Mouse (Mus musculus) yolk sac, embryonic 10.5 days (tissue): ENCODE data around the gene C1qtnf1.
"Not testable (repeated sequence)": the region's sequence is repeated elsewhere in the genome, so short reads cannot be mapped to it uniquely, and the experiment has no call there.

Experiments used
- DNase-seq: peaks from one replicate; pipeline ENCODE4 v3.0.0-alpha.2; 2017; ENCODE audit warnings: low spot score

Gene C1qtnf1

DNA sequence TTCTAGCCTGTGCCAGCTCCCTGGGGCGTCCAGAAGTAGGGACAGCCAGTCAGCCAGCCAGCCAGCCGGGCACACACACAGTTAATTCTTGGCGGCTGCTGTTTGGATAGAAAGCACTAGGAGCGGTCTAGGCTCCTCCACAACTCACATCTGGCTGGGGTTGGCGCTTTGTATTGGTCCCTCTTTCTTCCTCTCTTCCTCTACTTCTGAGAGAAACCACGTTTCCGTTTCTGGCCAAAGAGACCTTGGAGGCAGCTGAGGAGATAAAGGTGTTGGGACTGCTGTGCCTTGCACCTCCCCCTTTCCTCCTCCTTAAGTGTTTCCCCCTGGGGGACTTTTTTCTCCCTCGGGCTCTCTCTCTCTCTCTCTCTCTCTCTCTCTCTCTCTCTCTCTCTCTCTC is at the start of gene C1qtnf1:
Gene C1qtnf1, plus strand, starts transcription at position 218 of the 400 bp plus-strand sequence.
- DNase-seq = no peak

DNA sequence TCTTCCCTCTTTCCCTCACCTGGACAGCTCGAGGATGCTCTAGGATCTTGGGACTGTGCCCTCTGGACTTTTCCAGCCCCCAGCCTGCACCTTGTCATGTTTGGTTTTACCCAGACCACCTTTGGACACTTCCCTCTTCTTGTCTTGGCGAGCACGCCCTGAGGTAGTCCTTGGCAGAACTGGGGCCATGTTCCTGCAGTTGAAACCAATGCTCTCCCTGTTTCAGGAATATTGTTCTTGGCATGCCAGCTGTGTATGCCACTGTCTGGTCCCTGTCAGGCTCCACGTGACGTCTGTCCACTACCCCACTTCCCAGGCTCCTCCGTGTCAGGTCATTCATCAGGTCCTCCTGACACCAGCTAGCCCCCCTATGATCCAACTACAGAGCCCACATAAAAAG is 49.3 kb upstream of the C1qtnf1 start:
- no peak for DNase-seq

DNA sequence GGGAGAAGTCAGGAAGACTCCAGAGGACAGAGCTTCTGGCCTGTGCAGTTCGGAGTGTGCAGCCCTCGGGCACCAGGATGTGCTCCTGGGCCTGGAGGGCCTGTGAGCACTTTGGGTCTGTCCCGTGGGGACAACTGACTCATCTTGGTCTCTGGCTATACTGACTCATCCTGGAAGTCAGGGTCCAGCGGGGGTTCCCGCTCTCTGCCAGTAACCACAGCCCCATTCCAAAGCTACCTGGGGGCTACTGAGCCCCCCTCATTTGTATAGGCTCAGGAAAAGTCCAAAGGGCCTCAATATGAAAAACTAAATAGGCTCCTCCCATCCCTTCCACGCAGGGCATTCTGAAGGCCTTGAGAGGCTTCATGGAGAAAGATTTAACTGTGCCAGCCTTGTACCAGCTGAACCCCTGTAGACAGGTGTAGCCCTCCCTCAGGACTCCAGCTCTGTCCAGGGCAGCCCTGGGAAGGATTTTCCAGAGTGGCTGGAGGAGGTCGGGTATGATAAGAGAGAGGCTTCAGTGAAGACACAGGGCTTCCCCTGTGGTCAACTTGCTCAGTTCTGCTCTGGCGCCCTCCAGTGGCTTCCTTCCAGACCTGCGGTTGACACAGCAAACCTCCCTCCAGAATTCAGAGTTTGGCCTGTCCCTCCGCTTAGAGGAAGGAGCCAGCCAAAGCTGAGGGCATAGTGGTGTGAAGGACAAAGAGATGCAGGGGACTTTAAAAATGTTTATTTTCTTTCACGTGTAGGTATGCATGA is 48.6 kb upstream of the C1qtnf1 start:
- DNase-seq = peak; percentile 50

DNA sequence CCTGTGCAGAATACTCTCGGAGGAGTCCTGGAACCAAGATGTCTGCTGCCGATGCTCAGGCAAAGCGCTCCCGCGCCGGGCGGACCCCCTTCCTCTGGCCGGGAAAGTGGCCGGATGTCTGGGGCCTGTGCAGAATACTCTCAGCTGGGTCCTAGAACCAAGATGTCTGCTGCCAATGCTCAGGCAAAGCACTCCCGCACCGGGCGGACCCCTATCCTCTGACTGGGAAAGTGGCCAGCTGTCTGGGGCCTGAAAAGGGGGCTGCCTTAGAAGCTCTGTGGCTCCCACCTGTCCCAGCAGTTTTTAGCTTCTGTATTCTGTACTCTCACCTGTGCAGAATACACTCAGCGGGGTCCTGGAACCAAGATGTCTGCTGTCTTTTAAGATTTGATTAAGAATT is 40.2 kb upstream of the C1qtnf1 start:
- not testable (repeated sequence) for DNase-seq

DNA sequence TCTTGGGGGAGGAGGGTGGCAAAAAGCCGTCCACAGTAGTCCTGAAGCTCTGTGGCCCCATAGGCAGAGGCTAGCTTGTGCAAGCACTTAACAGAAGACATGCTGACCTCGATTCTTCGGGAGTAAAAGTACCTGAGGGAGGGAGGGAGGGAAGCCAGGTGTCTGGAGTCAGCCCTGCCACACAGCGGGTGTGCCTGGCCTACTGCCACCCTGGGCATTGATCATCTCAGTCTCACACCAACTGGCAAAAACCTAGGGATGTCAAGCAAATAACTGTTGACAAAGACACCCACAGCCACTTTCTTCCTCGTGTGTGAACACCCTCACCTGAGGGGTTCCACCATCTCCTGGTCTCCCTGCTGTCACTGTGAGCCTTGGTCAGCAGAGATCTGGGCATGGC is 34.0 kb upstream of the C1qtnf1 start:
- no peak for DNase-seq

DNA sequence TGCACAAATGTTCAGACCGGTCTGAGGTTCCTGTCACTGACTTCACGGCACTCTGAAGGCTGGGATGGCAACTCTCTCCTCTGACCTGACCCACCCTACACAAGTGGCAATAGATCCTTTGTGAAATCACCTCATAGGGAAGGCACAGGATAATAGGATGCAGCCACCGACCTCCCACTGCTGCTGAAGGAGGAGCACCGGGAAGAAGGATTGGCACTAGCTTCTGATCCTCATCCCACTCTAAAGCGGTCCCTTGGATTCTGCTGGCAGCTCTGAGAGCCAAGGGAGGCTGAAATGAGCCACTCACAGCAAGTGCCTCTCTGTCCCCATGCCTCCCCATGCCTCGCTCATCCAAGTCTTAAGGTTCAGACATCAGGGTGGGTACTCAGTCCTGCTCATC is 33.5 kb upstream of the C1qtnf1 start:
- DNase-seq = no peak

DNA sequence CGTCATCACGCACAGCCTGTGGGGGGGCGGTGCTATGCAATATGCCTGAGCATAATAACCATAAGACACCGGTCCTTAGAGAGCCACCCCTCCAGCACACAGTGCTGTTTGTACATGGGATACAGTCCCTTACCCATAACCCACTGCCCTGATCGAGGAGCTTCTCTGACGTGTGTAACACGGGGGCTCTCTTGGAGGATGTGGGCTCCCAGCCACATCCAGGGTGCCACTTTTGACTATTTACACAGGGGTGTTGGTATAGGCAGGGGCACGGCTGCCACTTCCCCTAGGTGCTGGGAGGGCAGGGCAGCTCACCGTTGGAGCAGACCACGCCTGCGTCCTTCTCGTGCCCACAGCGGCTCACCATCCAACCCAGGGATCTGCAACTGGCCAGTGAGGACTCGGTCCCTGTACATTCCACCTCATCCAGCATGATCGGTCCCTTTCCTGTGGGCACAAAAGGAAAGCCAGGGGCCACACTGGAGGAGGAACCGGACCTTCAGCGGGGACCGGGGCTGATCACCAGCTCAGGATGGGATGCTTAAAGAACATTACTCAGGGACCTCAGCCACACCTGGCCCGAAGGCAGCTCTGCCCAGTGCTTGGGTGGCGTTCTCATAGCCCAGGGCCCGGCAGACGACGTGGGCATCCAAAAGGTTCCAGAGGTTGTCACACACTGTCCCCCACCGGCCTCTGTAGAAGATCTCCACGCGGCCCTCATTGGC is 30.0 kb upstream of the C1qtnf1 start:
- DNase-seq = no peak

DNA sequence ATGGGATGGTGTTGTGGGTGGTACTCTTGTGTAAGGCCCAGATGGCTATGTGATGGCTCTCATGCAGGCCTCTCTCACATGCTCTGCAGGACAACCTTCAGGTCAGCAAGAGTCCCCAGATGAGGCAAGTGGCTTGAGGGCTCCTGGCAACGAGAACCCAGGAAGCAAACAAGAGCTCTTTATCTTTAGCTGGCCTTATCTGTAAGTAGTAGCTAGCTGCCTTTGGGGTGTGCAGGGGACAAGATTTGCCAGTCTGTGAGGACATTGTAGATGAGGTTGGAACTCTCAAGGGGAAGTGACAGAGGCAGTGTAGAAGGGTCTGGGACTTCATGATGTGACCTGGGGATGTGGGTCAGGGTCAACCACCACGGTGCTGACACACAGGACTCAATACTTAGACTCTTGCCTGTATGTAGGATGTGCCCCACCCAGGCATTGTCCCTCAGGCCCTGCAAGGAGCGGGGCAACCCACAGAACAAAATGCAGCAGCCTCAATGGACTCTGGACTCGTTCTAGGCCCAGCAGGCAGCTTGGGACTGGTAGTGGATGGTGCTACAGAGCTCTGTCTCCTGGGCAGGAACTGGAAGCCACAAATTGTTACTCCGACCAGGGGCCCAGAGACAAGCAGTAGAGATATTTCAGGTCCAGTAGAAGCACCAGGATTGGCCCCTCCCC is 28.0 kb upstream of the C1qtnf1 start:
- DNase-seq = no peak

DNA sequence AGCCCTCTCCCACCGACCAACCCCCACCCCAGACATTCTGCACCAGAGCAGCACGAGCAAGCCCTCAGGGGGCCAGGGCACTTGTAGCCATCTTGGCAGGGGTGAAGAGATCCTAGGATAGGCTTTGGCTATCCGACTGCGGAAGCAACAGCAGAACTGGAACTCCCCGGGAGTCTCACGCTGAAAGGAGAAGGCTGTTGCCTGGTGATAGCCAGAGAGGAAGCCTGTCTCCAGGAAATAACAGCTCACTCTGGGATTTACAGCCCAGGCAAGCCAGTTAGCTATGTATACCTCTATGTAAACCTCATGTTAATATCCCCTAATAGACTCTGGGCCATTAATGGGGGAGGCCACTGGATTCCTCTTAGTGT is 27.5 kb upstream of the C1qtnf1 start:
- no peak for DNase-seq

DNA sequence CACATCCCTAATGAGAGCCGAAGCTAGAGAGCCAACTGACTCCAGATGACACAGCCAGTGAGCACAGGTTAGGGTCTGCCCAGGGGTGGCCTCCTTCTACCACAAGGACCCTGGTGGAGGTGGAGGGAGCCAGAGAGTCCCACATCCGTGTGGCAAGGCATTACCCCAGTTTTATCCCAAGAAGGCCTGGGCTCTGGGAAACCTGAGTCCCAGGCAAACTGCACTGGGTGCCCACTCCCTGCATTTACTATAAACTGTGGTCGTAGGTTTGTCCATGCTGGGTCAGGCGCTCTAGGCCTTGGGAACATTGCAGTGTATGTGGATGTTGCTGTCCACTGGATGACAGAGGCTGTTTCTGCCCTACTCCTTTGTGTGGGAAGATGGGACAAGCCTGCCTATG is 26.8 kb upstream of the C1qtnf1 start:
- DNase-seq = no peak

DNA sequence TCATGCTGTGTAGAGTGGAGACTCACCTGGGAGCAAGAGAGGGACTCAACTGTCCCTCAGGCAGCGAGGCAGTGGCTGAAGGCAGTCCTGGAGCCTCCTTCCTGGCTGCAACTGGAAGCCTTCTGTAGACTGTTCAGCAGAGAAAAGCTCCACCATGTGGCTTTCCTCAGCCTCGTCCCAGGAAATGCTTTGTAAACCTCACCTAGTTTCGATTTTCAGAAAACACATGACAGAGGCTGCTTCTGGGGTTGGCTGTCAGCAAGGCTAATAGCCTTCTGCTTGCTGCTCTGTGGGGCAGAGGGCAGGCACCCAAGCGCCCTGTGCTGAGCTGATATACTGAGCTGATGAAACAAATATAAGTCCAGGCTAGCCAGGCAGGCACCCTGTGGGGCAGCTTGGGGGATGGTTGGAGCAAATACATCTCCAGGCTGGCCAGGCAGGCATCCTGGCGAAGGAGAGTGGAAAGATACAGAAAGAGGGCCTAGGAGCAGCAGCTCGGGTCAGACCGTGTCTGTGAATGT is 26.2 kb upstream of the C1qtnf1 start, which contains the start of gene Lgals3bp:
Gene Lgals3bp, minus strand, starts transcription at position 333 of the 521 bp plus-strand sequence.
- DNase-seq = peak; percentile 48

DNA sequence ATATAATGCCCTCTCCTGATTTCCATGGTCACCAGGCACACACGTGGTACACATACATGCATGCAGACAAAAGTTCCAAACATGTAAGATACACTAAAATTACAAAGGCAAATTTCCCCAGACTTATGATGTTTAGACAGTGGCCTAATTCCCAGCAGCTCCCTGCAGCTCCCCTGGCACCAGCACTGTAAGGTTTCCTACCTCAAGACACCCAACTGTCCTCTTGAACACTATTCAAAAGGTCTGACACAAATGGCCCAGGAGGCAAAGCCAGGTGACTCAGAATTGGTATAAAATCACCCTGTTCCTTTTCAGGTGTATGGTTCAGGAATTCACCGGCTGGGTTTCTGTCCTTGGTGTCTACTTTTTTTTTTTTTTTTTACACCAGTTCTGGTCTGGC is 24.8 kb upstream of the C1qtnf1 start:
- no peak for DNase-seq

DNA sequence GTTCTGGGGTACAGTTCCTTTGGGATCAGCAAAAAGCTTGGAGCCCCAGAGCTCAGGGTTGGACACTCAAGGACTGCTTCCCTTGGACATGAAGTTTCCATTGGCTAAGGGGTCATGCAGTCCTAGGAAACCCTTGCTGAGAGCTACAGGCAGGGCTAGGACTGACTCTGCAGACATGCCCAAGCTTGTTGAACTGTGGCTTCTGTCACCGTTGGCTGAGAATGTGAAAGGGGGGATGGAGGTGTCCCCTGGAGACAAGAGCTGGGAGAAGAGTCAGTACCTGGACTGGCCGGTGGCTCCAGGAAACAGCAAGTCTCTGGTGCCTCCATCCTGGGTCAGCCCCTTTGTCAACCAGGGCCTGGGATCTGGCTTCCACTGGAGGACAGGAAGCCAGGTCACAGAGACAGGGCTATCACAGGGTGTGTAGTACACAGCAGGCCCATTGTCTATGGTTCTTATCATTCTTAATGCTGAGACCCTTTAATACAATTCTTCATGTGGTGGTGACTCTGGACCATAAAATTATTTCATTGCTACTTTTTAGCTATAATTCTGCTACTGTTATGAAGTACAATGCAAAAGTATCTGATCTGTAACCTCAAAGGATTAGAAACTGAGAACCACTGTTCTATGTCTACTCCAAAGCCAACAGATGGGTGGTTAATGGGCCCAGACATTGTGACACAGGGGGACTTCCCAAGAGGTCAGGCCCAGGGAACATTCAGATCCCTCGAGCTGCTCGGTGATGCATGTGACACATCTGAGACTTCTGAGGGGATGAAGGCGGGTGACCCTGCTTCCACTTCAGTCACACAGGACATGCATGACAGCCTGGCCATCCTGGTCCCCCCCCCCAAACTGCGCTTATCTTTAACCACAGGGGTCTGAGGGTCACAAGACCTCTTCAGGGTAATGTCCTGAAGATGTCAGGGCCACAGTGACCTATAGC is 23.8 kb upstream of the C1qtnf1 start:
- DNase-seq = no peak

DNA sequence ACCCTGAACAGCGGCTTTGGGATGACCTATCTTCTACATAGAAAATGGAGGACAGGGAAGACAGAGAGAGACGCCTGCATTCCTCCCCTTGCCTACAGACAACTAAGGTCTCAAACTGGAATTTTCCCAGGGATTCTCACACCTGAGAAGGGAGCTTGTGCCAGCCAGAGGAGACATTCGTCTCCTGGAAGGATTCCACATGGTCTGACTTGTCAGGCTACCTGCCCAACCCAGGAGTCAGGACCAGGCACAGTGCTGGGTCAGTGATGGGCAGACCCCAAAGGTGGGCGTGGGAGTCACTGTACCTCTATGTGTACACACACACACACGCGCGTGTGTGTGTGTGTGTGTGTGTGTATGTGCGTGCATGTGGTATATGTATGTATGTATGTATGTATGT is 22.7 kb upstream of the C1qtnf1 start:
- DNase-seq = no peak

DNA sequence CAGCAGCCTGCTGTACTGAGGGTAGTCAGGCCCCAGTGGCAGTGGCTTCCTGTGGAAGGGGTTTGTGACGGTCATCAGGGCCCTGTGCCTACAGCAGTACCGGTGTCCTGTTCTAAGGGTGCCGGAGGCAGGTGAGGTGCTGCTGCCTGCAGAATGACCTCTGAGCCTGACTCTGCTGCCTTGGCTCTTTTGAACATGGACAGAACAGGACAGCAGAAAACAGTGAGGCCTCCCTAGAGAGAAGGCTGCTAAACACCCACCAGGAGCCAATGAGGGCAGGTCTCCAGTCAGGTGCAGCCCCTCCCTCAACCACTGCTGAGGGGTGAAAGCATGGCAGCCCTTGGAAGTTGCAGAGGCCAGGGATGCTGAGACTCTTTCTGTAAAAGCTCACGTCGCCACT is 21.5 kb upstream of the C1qtnf1 start:
- no peak for DNase-seq

DNA sequence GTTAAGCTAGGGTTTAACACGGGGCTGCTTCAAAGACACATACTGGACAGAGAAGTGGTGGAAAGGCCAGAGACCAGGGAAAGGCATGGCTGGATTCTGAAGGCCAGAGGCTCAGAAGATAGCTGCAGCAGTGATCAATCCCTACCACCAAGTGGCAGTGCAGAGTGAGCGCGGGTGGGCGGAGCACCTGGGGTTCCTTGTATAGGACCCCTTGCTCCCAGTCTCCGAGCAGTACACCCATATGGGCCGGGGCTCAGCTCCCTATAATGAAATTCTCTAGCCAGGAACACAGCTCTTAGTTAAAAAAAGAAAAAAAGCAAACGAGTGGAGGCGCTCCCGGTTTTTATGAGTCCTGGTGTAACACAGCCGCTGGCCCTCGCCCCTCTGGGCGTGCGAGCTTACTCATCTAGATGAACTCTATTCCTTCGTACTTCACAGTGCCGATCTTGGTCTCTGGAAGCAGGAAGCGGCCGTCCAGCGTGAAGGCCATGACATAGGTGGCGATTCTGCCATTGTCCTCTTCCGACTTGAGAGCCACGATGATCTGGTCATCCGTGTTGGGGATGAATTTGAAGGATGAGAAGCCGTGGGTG is 20.6 kb upstream of the C1qtnf1 start:
- DNase-seq = no peak

DNA sequence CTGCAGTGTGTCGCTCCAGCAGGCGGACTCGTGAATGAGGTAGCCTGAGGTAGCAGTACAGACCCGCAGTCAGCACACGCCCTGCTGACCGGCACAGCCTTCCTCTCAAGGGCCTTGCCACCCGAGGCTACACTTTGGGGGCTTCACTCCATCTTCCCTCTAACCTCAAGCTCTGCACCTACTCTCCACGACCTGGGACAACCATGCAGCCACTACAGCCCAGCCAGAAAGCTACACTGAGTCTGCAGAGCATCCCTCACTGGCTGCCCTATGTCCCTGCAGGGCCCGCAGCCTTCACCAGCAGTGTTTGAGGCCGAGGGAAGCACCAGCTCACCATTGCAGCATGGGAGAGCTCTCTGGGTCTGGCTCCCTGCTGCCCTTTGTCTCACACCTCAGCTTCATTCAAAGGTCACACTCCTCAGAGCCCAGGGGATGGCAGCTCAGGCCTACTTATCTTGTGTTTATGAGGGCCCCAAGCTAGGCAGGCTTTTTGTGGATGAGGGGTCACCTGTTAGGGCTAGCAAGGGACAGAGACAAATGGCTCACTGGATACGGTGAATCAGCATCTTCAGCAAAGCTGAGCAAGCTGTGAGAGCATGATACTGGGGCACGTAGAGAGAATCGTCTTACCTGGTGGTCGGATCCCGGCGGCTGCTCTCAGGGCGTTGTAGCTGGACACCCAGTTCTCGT is 19.8 kb upstream of the C1qtnf1 start:
- no peak for DNase-seq

DNA sequence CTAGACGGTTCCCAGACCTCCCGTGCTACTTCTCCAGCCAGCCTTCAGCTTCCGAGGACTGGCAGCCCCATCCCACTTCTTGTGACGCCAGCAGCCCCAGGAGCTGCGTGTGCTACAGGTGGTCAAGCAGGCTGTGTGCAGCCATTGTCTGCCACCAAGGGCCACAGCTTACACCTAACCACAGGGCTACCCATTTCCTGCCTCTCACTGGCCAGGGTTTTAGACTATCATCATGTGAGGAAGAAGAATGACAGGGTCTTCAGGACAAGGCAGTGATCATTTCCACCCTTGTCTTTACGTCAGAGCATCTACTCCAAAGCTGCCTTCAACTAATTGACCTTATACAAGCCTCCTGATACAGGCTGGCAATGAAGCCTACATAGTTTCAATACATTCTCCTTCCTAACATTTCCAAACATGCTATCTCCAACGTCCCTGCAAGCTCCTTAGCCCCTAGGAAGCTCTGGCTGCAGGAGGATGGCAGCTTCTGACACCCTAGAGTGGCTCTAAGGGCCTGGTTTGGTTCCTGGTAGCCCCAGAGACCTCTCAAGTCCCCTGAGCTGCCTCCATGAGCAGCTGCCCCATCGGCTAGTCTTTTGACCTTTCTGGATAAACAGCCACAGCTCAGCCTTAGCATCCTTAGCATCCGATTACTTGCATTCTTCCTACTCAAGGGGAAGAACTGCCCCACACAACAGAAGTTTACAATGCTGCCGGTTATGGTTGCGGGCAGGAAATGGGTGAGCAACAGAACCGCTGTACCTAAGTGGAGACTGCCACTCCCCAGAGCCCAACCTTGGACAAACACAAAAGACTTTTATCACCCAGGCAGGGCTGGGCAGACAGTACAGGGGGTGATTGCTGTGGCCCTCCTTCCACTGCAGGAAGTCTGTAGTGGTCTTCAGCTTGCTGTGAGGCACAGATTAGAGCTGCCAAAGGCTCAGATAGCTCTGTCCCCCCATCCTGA is 18.6 kb upstream of the C1qtnf1 start:
- no peak for DNase-seq

DNA sequence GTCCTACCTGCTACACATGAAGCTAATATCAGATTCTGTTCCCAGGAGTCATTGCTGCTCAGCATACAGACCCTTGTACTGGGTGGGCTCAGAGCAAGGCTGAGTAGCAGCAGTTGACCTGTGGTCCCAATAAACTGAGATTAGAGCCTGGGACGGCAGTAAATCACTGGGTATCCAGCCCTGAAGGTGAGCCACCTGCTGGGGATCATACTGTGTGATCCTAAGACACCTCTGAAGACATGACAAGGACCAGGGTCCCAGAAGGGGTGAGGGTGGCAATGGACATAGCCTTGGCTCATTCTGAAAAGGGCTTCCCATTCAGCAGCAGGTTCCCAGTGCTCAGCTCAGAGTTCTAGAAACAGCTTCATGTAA is 17.9 kb upstream of the C1qtnf1 start:
- DNase-seq = no peak

DNA sequence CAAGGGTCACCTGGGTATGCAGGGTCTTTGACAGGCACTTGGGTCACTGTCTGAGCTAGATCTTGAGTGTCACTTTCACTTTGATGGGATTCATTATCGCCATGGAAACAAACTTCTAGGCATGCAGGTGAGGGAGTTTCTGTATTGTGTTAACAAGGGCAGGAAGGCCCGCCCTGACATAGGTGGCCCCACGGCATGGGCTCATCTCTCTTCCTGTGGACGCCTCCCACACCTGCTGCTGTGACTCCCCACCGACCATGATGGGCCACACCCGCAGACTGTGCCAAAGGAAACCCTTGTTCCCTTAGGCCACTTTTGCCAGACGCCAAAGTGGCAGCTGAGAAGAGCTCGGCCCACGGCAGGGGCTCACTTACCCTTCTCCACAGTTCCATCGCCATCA is 17.5 kb upstream of the C1qtnf1 start:
- no peak for DNase-seq
